Mouse (Mus musculus) inflammation-experienced regulatory T-cells, adult 16 weeks (primary cell): ENCODE data around the gene Med29. TPM values are rescaled to one million over a fixed set of nuclear protein-coding genes. Genes with fewer than 3 reads are reported as not detected.

Experiments used
- polyA plus RNA-seq: library from polyadenylated mRNA; unstranded; fragments of 100-300 nt; shearing (Covaris generic); gene quantifications from one replicate; pipeline ENCODE4 v1.2.1, GENCODE M21; 2017

The Med29 gene
- polyA plus RNA-seq = 27.9 TPM

GRCm38 (mm10) chr7:28392429-28393271 lies at the start of gene Med29, which contains the start of gene Paf1:
Med29 (minus strand) TSS chr7:28392708.
Paf1 (plus strand) TSS chr7:28392951.

GRCm38 (mm10) chr7:28436932-28437570 lies 44.5 kb upstream of the Med29 start, which contains the start of gene Gmfg:
Gmfg (plus strand) TSS chr7:28437447.

GRCm38 (mm10) chr7:28380237-28381016 lies 12.1 kb downstream of the Med29 start, which contains the start of gene Zfp36:
Zfp36 (minus strand) TSS chr7:28380253.

GRCm38 (mm10) chr7:28372251-28373108 lies 20.0 kb downstream of the Med29 start, which contains the start of gene Plekhg2:
Plekhg2 (minus strand) TSS chr7:28372599.

GRCm38 (mm10) chr7:28350155-28350883 lies 42.2 kb downstream of the Med29 start, which contains the start of gene Rps16:
Rps16 (plus strand) TSS chr7:28350652.

GRCm38 (mm10) chr7:28338108-28338998 lies 54.2 kb downstream of the Med29 start, which contains the start of gene Supt5:
Supt5 (minus strand) TSS chr7:28338746.

Other genes with a start within 250 kb of the Med29 start
- 207 TPM for gene Fbl, start 223.0 kb downstream of the Med29 start, polyA plus RNA-seq
- gene Dyrk1b, start 213.2 kb downstream of the Med29 start, polyA plus RNA-seq = 8.9 TPM
- 0.56 TPM for gene Eid2, start 124.8 kb downstream of the Med29 start, polyA plus RNA-seq
- gene Eid2b, start 115.0 kb downstream of the Med29 start, polyA plus RNA-seq = 2.3 TPM
- gene Selenov, start 101.5 kb downstream of the Med29 start, polyA plus RNA-seq = not detected
- gene Dll3, start 90.5 kb downstream of the Med29 start, polyA plus RNA-seq = not detected
- 64.4 TPM for gene Timm50, start 80.6 kb downstream of the Med29 start, polyA plus RNA-seq
- gene Supt5, start 54.0 kb downstream of the Med29 start, polyA plus RNA-seq = 240 TPM
- 722 TPM for gene Rps16, start 42.1 kb downstream of the Med29 start, polyA plus RNA-seq
- gene Plekhg2, start 20.1 kb downstream of the Med29 start, polyA plus RNA-seq = 93.4 TPM
- 224 TPM for gene Zfp36, start 12.5 kb downstream of the Med29 start, polyA plus RNA-seq
- 118 TPM for gene Paf1, start 243 bp upstream of the Med29 start, polyA plus RNA-seq
- gene Gmfg, start 44.7 kb upstream of the Med29 start, polyA plus RNA-seq = 393 TPM
- gene Lrfn1, start 59.3 kb upstream of the Med29 start, polyA plus RNA-seq = 0.18 TPM
- gene Ifnl2, start 117.7 kb upstream of the Med29 start, polyA plus RNA-seq = not detected
- not detected for gene Ifnl3, start 130.1 kb upstream of the Med29 start, polyA plus RNA-seq
- gene Sycn, start 148.2 kb upstream of the Med29 start, polyA plus RNA-seq = not detected
- gene Nccrp1, start 154.5 kb upstream of the Med29 start, polyA plus RNA-seq = not detected
- 5.2 TPM for gene Samd4b, start 205.4 kb upstream of the Med29 start, polyA plus RNA-seq
- 7.0 TPM for gene Pak4, start 205.5 kb upstream of the Med29 start, polyA plus RNA-seq
- not detected for gene Acp7, start 238.6 kb upstream of the Med29 start, polyA plus RNA-seq